Mouse (Mus musculus): ENCODE measurements around the gene Hmga1. TPM values are rescaled to one million over a fixed set of nuclear protein-coding genes. Genes with fewer than 3 reads are reported as not detected.

Gene Hmga1
- total RNA-seq, 2 experiments from 2014 or later: 29.6 to 63.4 TPM

- no peak for ATAC-seq (replicated peaks; ENCODE audit: low FRiP score, poor library complexity, severe bottlenecking)
These were observed 56.7 kb downstream of the Hmga1 start for GRCm38 (mm10) chr17:27613016-27613415.

Other genes starting within 250 kb of the Hmga1 start
- not detected in 2 replicates for gene Grm4, start 35.1 kb upstream of the Hmga1 start, total RNA-seq (2015; ENCODE audit: low replicate concordance)
- gene Grm4, start 35.1 kb upstream of the Hmga1 start, total RNA-seq (2017; ENCODE audit: low replicate concordance): not detected in 2 replicates
- gene AI413582, start 9.3 kb downstream of the Hmga1 start, total RNA-seq (2015; ENCODE audit: low replicate concordance): 14.0 and 15.4 TPM in 2 replicates
- 4.5 and 5.9 TPM in 2 replicates for gene AI413582, start 9.3 kb downstream of the Hmga1 start, total RNA-seq (2017; ENCODE audit: low replicate concordance)
- gene Nudt3, start 67.0 kb downstream of the Hmga1 start, total RNA-seq (2015; ENCODE audit: low replicate concordance): 16.9 and 23.6 TPM in 2 replicates
- gene Nudt3, start 67.0 kb downstream of the Hmga1 start, total RNA-seq (2017; ENCODE audit: low replicate concordance): 26.0 and 34.3 TPM in 2 replicates
- not detected in 2 replicates for gene RPS10-NUDT3, start 78.7 kb downstream of the Hmga1 start, total RNA-seq (2015; ENCODE audit: low replicate concordance)
- not detected in 2 replicates for gene RPS10-NUDT3, start 78.7 kb downstream of the Hmga1 start, total RNA-seq (2017; ENCODE audit: low replicate concordance)
- 540 and 553 TPM in 2 replicates for gene Rps10, start 80.2 kb downstream of the Hmga1 start, total RNA-seq (2015; ENCODE audit: low replicate concordance)
- gene Rps10, start 80.2 kb downstream of the Hmga1 start, total RNA-seq (2017; ENCODE audit: low replicate concordance): 311 and 359 TPM in 2 replicates
- gene Pacsin1, start 99.0 kb downstream of the Hmga1 start, total RNA-seq (2015; ENCODE audit: low replicate concordance): not detected in 2 replicates
- not detected in 2 replicates for gene Pacsin1, start 99.0 kb downstream of the Hmga1 start, total RNA-seq (2017; ENCODE audit: low replicate concordance)
- not detected in 2 replicates for gene Spdef, start 172.5 kb downstream of the Hmga1 start, total RNA-seq (2015; ENCODE audit: low replicate concordance)
- not detected in 2 replicates for gene Spdef, start 172.5 kb downstream of the Hmga1 start, total RNA-seq (2017; ENCODE audit: low replicate concordance)